Mouse (Mus musculus) left cerebral cortex, adult 18-20 months (tissue): Measurements from ENCODE around the gene U2af2. TPM values are rescaled to one million over a fixed set of nuclear protein-coding genes. Genes with fewer than 3 reads are reported as not detected.
A peak's percentile ranks its signal among the peaks of the same experiment; 100 is the strongest.

ENCODE experiments used
- DNase-seq, 2 experiments: peaks; one replicate each; pipeline ENCODE4 v3.0.0; 2021 to 2022; ENCODE audit warnings: low spot score in 2 of 2, mixed read lengths in 1 of 2
- total RNA-seq, 2 experiments: library from RNA; stranded (reverse); gene quantifications; 2 replicates each; pipeline ENCODE4 v1.2.3; 2021

U2af2 gene
- total RNA-seq, 2 experiments from 2014 or later: 176 to 181 TPM

- DNase-seq: no peak
These were observed 25.8 kb upstream of the U2af2 start for GRCm38 (mm10) chr7:5036136-5036535.

GRCm38 (mm10) chr7:5037026-5037425 lies 24.9 kb upstream of the U2af2 start:
- DNase-seq: no peak

- no peak for DNase-seq
These were observed 24.5 kb upstream of the U2af2 start for GRCm38 (mm10) chr7:5037467-5037866.

DNA sequence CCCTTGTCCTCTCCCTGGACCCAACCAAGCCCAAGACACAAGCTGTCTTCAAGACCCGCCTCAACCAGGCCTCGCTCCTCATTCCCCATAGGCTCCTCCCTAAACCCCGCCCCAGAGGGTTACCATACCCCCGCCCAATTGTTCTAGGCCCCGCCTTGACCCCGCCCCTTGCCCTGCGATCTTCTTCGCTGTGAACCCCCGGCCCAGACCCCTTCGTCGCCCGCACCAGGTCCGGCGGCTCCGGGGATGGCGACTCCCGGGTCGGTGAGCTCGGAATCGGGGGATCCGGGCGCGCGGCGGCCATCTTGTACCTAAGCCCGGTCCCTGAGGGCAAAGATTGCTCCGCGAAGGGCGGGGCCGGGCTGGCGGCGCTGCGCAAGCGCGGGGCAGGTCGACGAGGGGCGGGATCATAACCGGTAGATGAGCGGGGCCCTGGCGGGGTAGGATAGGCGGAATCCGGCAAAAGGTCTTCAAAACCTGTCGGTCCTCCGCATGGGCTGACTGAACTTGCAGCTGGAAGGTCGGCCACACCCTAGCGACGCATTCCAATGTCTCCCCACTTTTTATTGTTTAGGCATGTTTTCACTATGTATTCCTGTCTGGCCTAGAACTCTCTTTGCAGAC lies 23.7 kb upstream of the U2af2 start, which contains the start of gene Zfp784:
Zfp784 (minus strand) TSS at position 338 of the 624 bp plus-strand sequence.
- peak; percentile 87 to 91 for DNase-seq

GRCm38 (mm10) chr7:5038940-5039339 lies 23.0 kb upstream of the U2af2 start:
- DNase-seq: no peak

DNA sequence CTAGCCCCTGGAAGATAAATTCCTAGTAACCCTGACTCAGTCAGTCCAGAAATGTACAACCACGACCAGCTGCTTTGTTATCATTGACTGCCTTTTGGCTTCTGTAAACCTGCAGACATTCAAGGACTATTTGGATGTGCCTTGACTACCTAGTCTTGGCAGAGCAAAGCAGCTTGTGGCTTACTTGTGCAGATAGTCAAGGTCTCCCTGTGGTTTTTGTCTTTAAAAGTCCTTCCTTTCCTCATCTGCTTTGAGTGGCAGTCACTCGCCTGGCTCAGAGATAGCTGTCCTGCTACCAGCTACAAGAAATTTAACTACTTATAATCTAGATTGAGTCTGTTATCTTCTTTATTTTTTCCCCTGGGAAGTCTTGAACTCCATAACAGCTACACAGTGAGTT lies 17.0 kb upstream of the U2af2 start:
- no peak for DNase-seq

DNA sequence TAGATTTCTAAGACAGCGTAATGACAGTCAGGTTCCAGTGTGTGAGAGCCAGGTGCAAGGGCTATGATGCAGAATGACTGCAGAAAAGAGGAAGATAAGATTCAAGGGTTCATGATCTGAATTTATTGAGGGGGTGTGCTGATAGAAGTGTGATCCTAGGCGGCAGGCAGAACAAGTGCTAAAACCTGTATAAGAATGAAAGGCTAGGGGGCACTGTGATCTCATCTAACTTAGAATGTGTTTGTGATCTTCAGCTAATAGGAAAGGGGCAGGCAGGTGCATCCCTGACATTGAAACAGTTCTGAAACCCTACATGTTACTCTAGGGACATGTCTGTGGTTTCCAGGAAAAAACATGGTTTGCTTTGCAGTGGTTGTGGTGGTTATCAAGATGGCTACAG lies 15.8 kb upstream of the U2af2 start:
- no peak for DNase-seq

- no peak for DNase-seq
These were observed 14.6 kb upstream of the U2af2 start for GRCm38 (mm10) chr7:5047313-5047712.

- DNase-seq: peak; percentile 68 to 77
These were observed 10.4 kb upstream of the U2af2 start, which contains the start of gene Zfp580 for GRCm38 (mm10) chr7:5051193-5052192. Gene Zfp580, plus strand, starts transcription at chr7:5051538.

GRCm38 (mm10) chr7:5052438-5052837 lies 9.5 kb upstream of the U2af2 start:
- no peak for DNase-seq

GRCm38 (mm10) chr7:5052931-5053343 lies 9.0 kb upstream of the U2af2 start:
- no peak for DNase-seq

DNA sequence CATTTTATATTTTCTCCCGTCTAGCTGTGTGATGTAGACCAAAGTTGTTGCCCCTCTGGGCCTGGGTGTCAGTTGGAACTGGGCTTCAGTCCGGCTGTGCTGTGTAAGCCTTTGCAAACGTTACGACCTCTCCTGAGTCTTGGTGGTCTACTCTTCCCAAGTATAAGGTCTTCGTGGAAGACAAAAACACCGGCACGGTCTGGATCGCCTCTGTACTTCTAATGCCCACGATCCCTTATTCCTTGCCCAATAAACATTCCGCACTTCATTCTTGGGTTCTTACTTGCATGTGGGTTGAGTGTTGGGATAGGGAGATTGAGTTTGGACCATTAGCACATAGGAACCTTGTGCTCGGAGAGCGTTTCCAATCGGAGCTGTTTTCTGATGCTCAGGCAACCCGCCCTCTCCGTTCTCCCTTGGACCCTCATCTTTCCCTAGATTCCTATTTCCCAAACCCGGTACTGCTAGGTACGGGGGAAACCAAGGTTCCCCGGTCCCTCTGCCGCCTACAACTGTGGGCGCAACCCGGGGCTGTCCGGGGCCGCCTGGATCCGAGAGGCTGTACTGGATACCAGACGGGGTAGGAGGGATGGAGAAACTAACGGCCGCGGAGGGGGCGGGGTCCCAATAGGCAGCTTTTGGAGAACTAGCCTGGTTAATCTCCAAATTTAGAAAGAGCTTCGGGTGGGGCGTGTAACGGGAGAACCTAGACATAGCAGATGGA lies 8.3 kb upstream of the U2af2 start:
- DNase-seq: peak in 1 of 2 experiments; percentile 55

- DNase-seq: peak; percentile 53 to 60
These were observed 5.2 kb upstream of the U2af2 start for GRCm38 (mm10) chr7:5056651-5057263.

GRCm38 (mm10) chr7:5057381-5057780 lies 4.6 kb upstream of the U2af2 start:
- no peak for DNase-seq

DNA sequence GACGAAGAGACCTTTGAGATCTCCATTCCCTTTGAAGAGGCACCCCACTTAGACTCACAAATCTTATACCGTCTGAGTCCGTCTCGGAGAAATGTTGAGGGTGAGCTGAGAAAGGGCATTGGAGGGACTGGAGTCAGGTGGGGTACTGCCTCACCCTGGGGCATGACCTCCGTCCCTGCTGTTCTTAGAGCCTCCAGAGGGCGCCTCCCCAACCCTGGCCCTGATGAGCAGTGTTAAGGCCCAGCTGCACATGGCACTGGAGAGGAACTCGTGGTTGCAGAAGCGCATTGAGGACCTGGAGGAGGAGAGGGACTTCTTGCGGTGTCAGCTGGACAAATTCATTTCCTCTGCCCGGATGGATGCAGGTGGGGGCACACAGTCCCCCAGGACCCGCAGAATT lies 4.1 kb upstream of the U2af2 start:
- DNase-seq: no peak

DNA sequence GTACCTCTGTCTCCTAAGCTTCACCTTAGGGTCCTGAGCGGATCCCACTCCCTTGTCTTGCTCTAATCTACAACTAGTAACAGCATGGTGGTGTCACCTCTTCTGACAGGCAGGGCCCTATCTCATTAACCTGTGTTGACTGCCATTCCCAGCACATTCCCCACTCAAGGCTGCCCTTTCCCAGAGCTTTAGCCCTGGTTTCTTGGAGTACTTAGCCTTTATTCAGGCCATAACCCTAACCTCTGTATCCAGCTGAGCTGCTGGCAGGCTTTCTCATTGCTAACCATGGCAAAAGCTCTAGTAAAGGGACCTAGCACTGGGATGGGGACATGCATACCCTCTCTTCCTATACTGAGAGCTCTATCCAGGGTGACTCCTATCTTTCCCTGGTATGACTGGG lies 3.3 kb upstream of the U2af2 start:
- no peak for DNase-seq

GRCm38 (mm10) chr7:5059421-5059820 lies 2.5 kb upstream of the U2af2 start:
- DNase-seq: no peak

GRCm38 (mm10) chr7:5060239-5060731 lies 1.7 kb upstream of the U2af2 start:
- peak; percentile 70 to 75 for DNase-seq

DNA sequence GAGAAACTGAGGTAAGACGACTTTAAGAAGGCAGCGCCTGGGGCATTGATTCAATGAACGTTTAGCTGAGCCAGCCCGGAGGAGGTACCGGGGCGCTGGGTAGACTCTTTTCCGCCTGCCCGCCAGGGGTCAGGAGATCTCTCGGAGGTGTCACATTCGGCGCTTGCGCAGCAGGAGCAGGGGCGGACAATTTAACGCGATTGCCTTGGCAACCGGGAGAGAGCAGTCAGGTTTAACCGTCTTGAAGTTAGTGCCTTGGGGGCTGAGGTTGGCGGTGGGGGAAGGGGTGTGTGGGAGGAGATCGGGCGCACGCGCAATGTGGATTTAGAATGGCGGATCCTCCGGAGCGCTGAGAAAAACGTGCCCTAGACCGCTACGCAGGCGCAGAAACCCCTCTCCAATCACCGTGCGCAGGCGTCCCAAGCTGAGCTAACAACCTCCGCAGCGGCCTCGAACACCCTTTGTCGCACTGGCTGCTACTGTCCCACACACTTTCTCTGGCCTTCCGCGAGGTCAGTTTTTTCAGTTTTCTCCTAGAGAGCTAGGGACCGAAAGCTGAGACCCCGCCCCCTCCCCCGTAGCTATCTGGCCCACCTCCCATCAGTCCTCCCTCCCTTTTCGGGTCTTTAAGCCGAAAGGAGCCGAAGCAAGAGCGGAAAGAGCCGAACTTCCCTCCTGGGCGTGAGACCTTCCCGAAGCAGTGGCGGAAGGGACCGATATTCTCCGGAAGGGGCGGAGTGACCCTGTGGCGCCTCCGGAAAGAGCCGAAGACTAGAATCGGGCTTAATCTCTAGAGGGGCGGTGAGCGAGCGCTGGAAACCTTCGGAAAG lies 784 bp upstream of the U2af2 start:
- DNase-seq: peak; percentile 99 to 100
